Mouse (Mus musculus): ENCODE results near the gene Sh2d6. TPM values are rescaled to one million over a fixed set of nuclear protein-coding genes. Genes with fewer than 3 reads are reported as not detected.

The Sh2d6 gene
- 0.63 and 0.97 TPM in 2 replicates for polyA plus RNA-seq (2016; fragmentation: Nextera tagmentation; extraction: Ambion mirVana)

DNA sequence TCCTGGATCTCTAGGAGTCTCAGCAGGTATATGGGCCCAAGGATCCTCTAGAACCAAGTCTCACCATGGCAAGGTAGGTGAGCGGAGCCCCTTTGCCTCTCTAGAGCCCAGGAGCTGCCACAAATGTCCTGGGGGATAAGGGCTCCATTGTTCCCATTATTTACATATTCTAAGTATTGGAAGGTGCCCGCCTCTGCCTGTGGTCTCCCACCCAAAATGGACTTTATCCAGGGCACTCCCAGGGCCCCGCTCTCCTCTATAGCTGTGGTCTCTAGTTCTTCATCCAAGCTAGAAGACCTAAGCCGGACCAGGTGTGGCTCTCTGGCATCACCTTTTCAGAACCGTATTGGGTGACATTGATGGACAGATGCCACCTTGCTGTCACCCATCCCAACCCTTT is at the start of gene Sh2d6:
Gene Sh2d6 (minus strand): TSS at position 101 of the 400 bp plus-strand sequence.
- H3K4me2 ChIP-seq (replicated peaks): no peak within 1 kb of the TSS
- no peak for ATAC-seq (ENCODE audit: low FRiP score, low read depth)
- H3K36me3 ChIP-seq: no peaks in the 10 kb centered on the region
- H3K27ac ChIP-seq (replicated peaks): peak within 1 kb of the TSS; percentile 92
- WGBS: 88% methylated on average over 5 of the region's 5 CpGs
- peaks cover 28% of the 10 kb centered on the region for H3K4me1 ChIP-seq
- H3K9ac ChIP-seq (replicated peaks): no peak within 1 kb of the TSS
- H3K4me3 ChIP-seq: no peak within 1 kb of the TSS
- H3K27me3 ChIP-seq: no peaks in the 10 kb centered on the region
- H3K9me3 ChIP-seq: no peaks in the 10 kb centered on the region

DNA sequence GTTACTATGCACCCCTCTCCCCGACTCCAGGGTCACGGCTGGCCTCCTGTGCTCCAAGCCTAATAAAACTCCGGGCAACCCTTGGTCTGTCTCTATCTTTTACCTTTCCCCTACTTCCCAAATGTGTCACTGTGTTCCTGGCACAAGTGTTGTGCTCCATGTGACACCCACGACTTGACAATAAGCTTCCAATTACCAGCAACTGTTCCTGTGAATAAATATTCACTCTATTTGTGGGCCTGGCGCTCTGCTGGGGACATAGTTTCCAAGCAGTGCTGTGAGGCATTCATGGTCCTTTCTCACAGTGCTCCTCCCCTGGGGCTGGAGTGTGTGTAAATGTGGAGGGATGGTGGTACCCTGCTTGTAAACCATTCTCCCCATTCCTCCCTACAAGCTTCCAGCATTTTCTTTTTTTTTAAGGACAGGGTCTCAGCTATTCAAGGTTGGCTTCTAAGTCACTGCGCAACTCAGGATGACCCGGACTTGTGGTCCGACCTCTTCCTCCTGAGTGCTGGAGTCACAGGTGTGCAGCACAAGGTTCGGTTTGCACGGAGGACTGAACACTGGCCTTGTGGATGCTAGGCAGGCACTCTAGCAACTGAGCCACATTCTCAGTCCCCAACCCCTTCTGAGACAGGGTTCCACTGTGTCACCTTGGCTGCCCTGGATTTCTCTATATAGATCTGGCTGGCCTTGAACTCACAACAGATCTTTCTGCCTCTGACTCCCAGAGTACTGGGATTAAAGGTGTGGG is 49.3 kb upstream of the Sh2d6 start:
- no peak overlapping the region for H3K4me3 ChIP-seq
- whole genome bisulfite sequencing: 89% methylated on average over 10 of the region's 10 CpGs

DNA sequence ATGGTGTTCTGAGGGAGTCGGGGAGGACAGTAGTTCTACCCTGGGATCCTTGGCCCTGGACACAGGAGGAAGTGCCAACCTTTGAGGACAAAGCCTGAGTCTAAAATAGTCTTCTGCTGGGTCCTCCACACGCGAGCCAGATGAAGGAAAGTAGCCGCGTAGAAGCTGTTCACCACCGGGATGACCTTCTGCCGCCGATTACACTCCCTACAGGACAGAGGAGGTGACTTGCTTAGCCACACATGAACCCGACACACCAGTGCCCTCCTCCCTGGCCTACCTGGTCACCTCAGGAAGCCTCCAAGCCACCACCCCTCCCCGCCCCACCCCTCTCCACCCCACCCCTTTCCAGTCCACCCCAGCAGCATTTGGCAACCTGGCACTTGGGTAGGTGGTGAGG is 47.2 kb upstream of the Sh2d6 start:
- no peak overlapping the region for H3K4me3 ChIP-seq
- 93% methylated on average over 10 of the region's 10 CpGs for WGBS
- no peak overlapping the region for H3K4me2 ChIP-seq (replicated peaks)
- no peak overlapping the region for H3K9ac ChIP-seq (replicated peaks)
- H3K9me3 ChIP-seq: no peaks in the 10 kb centered on the region
- 0 out of 2 replicates have a peak, but pooled peaks cover 7% of the 10 kb centered on the region for H3K4me1 ChIP-seq
- H3K27me3 ChIP-seq: no peaks in the 10 kb centered on the region
- H3K27ac ChIP-seq (replicated peaks): no peak overlapping the region
- H3K36me3 ChIP-seq: peaks cover 8% of the 10 kb centered on the region; the same call in 1 of the 2 replicates
- ATAC-seq (ENCODE audit: low FRiP score, low read depth): no peak

More for the DNA sequence above, 49.3 kb upstream of the Sh2d6 start:
- H3K27me3 ChIP-seq: no peaks in the 10 kb centered on the region
- H3K27ac ChIP-seq (replicated peaks): no peak overlapping the region
- H3K9me3 ChIP-seq: no peaks in the 10 kb centered on the region
- H3K4me1 ChIP-seq: 0 out of 2 replicates have a peak, but pooled peaks cover 3% of the 10 kb centered on the region
- H3K9ac ChIP-seq (replicated peaks): no peak overlapping the region
- H3K36me3 ChIP-seq: peaks cover 12% of the 10 kb centered on the region; the same call in 1 of the 2 replicates
- ATAC-seq (ENCODE audit: low FRiP score, low read depth): no peak
- no peak overlapping the region for H3K4me2 ChIP-seq (replicated peaks)

DNA sequence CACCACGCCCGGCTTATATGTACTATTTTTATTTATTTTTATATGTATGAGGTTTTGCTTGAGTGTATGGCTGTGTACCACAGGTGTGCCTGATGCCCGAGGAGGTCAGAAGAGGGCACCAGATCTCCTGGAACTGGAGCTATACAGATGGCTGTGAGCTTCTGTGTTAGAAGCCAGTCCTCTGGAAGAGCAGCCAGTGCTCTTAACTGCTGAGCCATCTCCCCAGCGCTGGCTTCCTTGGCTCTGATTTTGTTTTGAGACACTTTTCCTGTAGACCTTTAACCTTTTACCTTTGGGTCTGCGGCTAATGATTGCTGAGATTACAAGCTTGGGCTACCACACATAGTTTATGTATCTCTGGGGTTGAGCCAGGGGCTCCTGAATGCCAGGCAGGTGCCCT is 46.0 kb upstream of the Sh2d6 start:
- peaks cover 8% of the 10 kb centered on the region; the same call in 1 of the 2 replicates for H3K36me3 ChIP-seq
- no peak overlapping the region for H3K9ac ChIP-seq (replicated peaks)
- no peak for ATAC-seq (ENCODE audit: low FRiP score, low read depth)
- 87% methylated on average over 5 of the region's 5 CpGs for WGBS
- H3K27me3 ChIP-seq: no peaks in the 10 kb centered on the region
- H3K4me3 ChIP-seq: no peak overlapping the region
- H3K27ac ChIP-seq (replicated peaks): no peak overlapping the region
- H3K4me1 ChIP-seq: 0 out of 2 replicates have a peak, but pooled peaks cover 7% of the 10 kb centered on the region
- H3K9me3 ChIP-seq: no peaks in the 10 kb centered on the region
- H3K4me2 ChIP-seq (replicated peaks): no peak overlapping the region

- Histone ChIP-seq H3K4me1 (0 out of 2 replicates have a peak, but pooled peaks cover 7% of the 10 kb centered on the region), H3K9me3 (no peaks in the 10 kb centered on the region), H3K27ac (replicated peaks) (no peak overlapping the region), H3K4me2 (replicated peaks) (0 out of 2 replicates have a peak overlapping the region, but pooled peaks have one; percentile 4), H3K4me3 (no peak overlapping the region), H3K9ac (replicated peaks) (no peak overlapping the region), H3K36me3 (peaks cover 8% of the 10 kb centered on the region; the same call in 1 of the 2 replicates), H3K27me3 (no peaks in the 10 kb centered on the region)
- WGBS: 4% methylated on average over 4 of the region's 4 CpGs
- ATAC-seq (ENCODE audit: low FRiP score, low read depth): peak; percentile 80
Measured at GRCm38 (mm10) chr6:72566044-72566443, 44.5 kb upstream of the Sh2d6 start.

GRCm38 (mm10) chr6:72565506-72565905 is 44.0 kb upstream of the Sh2d6 start:
- Histone ChIP-seq H3K9ac (replicated peaks) (no peak overlapping the region), H3K27ac (replicated peaks) (no peak overlapping the region)
- WGBS: 76% methylated on average over 7 of the region's 7 CpGs

DNA sequence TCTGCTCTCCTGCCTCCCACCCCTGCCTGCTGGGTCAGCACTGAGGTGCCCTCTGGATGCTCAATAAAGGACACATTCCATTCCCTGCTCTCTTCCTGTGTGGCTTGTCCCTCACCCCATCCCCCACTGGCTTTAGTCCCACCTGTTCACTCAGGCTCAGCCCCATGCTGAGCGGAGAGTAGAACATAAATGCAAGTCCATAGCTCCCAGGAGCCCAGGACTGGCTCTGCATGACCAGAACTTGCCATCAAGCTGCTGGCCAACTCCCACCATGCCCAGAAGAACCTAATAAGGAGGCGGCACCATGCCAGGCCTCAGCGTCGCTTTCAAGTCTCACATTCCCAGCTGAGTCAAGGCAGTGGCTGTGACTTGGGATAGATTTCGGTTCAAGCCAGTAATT is 41.4 kb upstream of the Sh2d6 start:
- no peaks in the 10 kb centered on the region for H3K9me3 ChIP-seq
- WGBS: 76% methylated on average over 5 of the region's 5 CpGs
- H3K9ac ChIP-seq (replicated peaks): no peak overlapping the region
- no peak overlapping the region for H3K4me2 ChIP-seq (replicated peaks)
- 0 out of 2 replicates have a peak, but pooled peaks cover 7% of the 10 kb centered on the region for H3K4me1 ChIP-seq
- H3K27me3 ChIP-seq: no peaks in the 10 kb centered on the region
- no peak overlapping the region for H3K27ac ChIP-seq (replicated peaks)
- no peak overlapping the region for H3K4me3 ChIP-seq
- H3K36me3 ChIP-seq: peaks cover under 1% of the 10 kb centered on the region; the same call in 1 of the 2 replicates
- ATAC-seq (ENCODE audit: low FRiP score, low read depth): no peak

More at GRCm38 (mm10) chr6:72565506-72565905, 44.0 kb upstream of the Sh2d6 start:
- H3K9me3 ChIP-seq: no peaks in the 10 kb centered on the region
- H3K27me3 ChIP-seq: no peaks in the 10 kb centered on the region
- peaks cover 8% of the 10 kb centered on the region; the same call in 1 of the 2 replicates for H3K36me3 ChIP-seq
- H3K4me1 ChIP-seq: 0 out of 2 replicates have a peak, but pooled peaks cover 7% of the 10 kb centered on the region
- H3K4me2 ChIP-seq (replicated peaks): 0 out of 2 replicates have a peak overlapping the region, but pooled peaks have one; percentile 4
- ATAC-seq (ENCODE audit: low FRiP score, low read depth): peak; percentile 13; the same call in 1 of the 2 replicates
- H3K4me3 ChIP-seq: no peak overlapping the region

DNA sequence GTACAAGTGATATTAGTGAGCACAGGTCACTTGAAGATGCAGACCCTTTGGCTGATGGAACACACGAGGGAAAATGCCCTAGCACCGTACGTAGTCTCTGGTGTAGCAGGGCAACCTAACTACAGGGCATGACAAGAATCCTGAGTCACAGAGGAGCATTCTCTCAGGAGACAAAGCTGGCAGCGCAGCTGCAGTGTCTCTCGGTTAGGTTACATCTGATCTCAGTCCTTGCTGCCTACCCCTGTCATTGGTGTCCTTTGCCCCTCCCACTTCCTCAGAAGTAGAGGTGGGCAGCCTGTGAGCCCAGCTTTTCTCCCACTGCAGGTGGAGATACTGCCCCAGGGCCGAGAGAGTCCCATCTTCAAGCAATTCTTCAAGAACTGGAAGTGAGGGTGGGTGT is 41.0 kb upstream of the Sh2d6 start:
- Histone ChIP-seq H3K36me3 (no peaks in the 10 kb centered on the region), H3K9me3 (no peaks in the 10 kb centered on the region), H3K27ac (replicated peaks) (no peak overlapping the region), H3K27me3 (no peaks in the 10 kb centered on the region), H3K9ac (replicated peaks) (no peak overlapping the region), H3K4me3 (no peak overlapping the region), H3K4me1 (0 out of 2 replicates have a peak, but pooled peaks cover 7% of the 10 kb centered on the region), H3K4me2 (replicated peaks) (no peak overlapping the region)
- no peak for ATAC-seq (ENCODE audit: low FRiP score, low read depth)
- 46% methylated on average over 6 of the region's 6 CpGs for WGBS

- no peak overlapping the region for H3K27ac ChIP-seq (replicated peaks)
- 80% methylated on average over 8 of the region's 8 CpGs for WGBS
- H3K27me3 ChIP-seq: no peaks in the 10 kb centered on the region
Measured at GRCm38 (mm10) chr6:72560801-72561200, 39.3 kb upstream of the Sh2d6 start.

GRCm38 (mm10) chr6:72553079-72553412 is 31.5 kb upstream of the Sh2d6 start:
- Histone ChIP-seq H3K4me1 (peaks cover 16% of the 10 kb centered on the region), H3K4me2 (replicated peaks) (peak overlapping the region; percentile 61), H3K9me3 (no peaks in the 10 kb centered on the region), H3K9ac (replicated peaks) (peak overlapping the region; percentile 54), H3K27me3 (0 out of 2 replicates have a peak, but pooled peaks cover 4% of the 10 kb centered on the region), H3K36me3 (no peaks in the 10 kb centered on the region), H3K4me3 (peak overlapping the region; percentile 41), H3K27ac (replicated peaks) (peak overlapping the region; percentile 68)
- WGBS: 21% methylated on average over 8 of the region's 8 CpGs
- peak; percentile 59 for ATAC-seq (ENCODE audit: low FRiP score, low read depth)

More at GRCm38 (mm10) chr6:72560801-72561200, 39.3 kb upstream of the Sh2d6 start:
- no peak for ATAC-seq (ENCODE audit: low FRiP score, low read depth)
- Histone ChIP-seq H3K9me3 (no peaks in the 10 kb centered on the region), H3K4me3 (no peak overlapping the region), H3K4me2 (replicated peaks) (no peak overlapping the region), H3K9ac (replicated peaks) (no peak overlapping the region), H3K36me3 (no peaks in the 10 kb centered on the region), H3K4me1 (0 out of 2 replicates have a peak, but pooled peaks cover 3% of the 10 kb centered on the region)

- H3K4me3 ChIP-seq: peak overlapping the region; percentile 41
- H3K4me1 ChIP-seq: peaks cover 16% of the 10 kb centered on the region
- 19% methylated on average over 27 of the region's 27 CpGs for WGBS
- peak; percentile 86 for ATAC-seq (ENCODE audit: low FRiP score, low read depth)
- H3K4me2 ChIP-seq (replicated peaks): peak overlapping the region; percentile 61
- H3K27ac ChIP-seq (replicated peaks): peak overlapping the region; percentile 68
- no peaks in the 10 kb centered on the region for H3K9me3 ChIP-seq
- H3K27me3 ChIP-seq: 0 out of 2 replicates have a peak, but pooled peaks cover 4% of the 10 kb centered on the region
- H3K9ac ChIP-seq (replicated peaks): peak overlapping the region; percentile 54
- H3K36me3 ChIP-seq: no peaks in the 10 kb centered on the region
Measured at GRCm38 (mm10) chr6:72552171-72553078, 30.9 kb upstream of the Sh2d6 start.
